9 mouse cellular contexts compared by ENCODE assay signal in the genomic region with DNA sequence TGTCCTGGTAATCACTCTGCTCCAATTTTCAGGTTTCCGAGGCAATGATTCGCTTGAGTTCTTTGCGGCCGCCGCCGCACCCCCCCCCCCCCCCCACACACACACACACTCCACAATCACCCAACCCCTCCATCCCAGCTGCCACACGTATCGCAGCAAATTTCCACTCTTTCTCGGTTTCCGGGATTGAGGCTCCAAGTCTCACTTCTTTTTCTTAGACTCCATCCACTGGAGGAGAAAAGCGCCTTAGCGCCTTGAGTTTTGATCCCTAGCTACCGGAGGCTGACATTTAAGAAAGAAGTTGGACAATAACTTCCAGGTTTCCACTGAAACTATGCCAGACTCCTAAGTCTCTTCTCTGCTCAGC. TPM values are rescaled to one million over a fixed set of nuclear protein-coding genes. Genes with fewer than 3 reads are reported as not detected.
DNase-seq lines count a peak whose midpoint lies in the region; ATAC-seq and TF ChIP-seq lines count a peak whose summit lies in the region.
"Had no signal": no experiment of that assay in that cellular context is flagged by ENCODE, and none has a peak within 500 bp of the region (broad histone marks: within the 10 kb centered on the region; RNA-seq: fewer than 3 reads in every experiment).

No protein-coding gene starts in this region.

- H3K4me1 ChIP-seq in heart, embryonic 10.5 days = peaks cover 21% of the 10 kb centered on the region
- H3K4me1 ChIP-seq in embryonic facial prominence, embryonic 12.5 days = peaks cover 15% of the 10 kb centered on the region; the same call in 1 of the 2 replicates
- peaks cover 22% of the 10 kb centered on the region for H3K4me1 ChIP-seq in limb, embryonic 12.5 days (replicated peaks)

- no peaks in the 10 kb centered on the region for H3K36me3 ChIP-seq in heart, embryonic 10.5 days
- H3K36me3 ChIP-seq in C2C12 (ENCODE audit: control insufficient read depth, insufficient read depth) = no peaks in the 10 kb centered on the region
- no peaks in the 10 kb centered on the region for H3K36me3 ChIP-seq in embryonic facial prominence, embryonic 12.5 days
- no peaks in the 10 kb centered on the region for H3K36me3 ChIP-seq in limb, embryonic 12.5 days

- peak overlapping the region; percentile 94 for H3K9ac ChIP-seq in embryonic facial prominence, embryonic 12.5 days
- peak overlapping the region; percentile 91 for H3K9ac ChIP-seq in limb, embryonic 12.5 days (replicated peaks)

- peak overlapping the region; percentile 91 for H3ac ChIP-seq in C2C12 (ENCODE audit: control insufficient read depth, insufficient read length, low read depth)

- DNase-seq in heart, embryonic 10.5 days (ENCODE audit: low spot score) = no peak
- no peak for DNase-seq in heart, postnatal 25 days (ENCODE audit: low spot score)
- DNase-seq in retina, postnatal 7 days (ENCODE audit: low read depth, low spot score) = peak; percentile 16

- TF ChIP-seq CTCF in C2C12 (IDR thresholded peaks at IDR 0.05; ENCODE audit: control insufficient read depth, insufficient read depth, insufficient read length) = no peak

- H3K4me3 ChIP-seq in heart, embryonic 10.5 days = peak overlapping the region; percentile 81
- H3K4me3 ChIP-seq in C2C12 (ENCODE audit: insufficient read depth, poor library complexity, severe bottlenecking) = peak overlapping the region; percentile 45
- H3K4me3 ChIP-seq in embryonic facial prominence, embryonic 12.5 days = peak overlapping the region; percentile 84
- peak overlapping the region; percentile 78 for H3K4me3 ChIP-seq in limb, embryonic 12.5 days (replicated peaks)

- peaks cover 51% of the 10 kb centered on the region for H3K79me2 ChIP-seq in C2C12 (ENCODE audit: control insufficient read depth, insufficient read depth)

- H3K4me2 ChIP-seq in embryonic facial prominence, embryonic 12.5 days (replicated peaks) = peak overlapping the region; percentile 62
- H3K4me2 ChIP-seq in limb, embryonic 12.5 days = peak overlapping the region; percentile 63

- ATAC-seq in embryonic facial prominence, embryonic 12.5 days (ENCODE audit: insufficient number of reproducible peaks, insufficient read depth, low FRiP score, low TSS enrichment) = no peak
- no peak for ATAC-seq in limb, embryonic 12.5 days (ENCODE audit: insufficient number of reproducible peaks, insufficient read depth, low FRiP score, low TSS enrichment, low read depth)
- no peak for ATAC-seq in granulocyte monocyte progenitor cell, adult 5-6 weeks (replicated peaks; ENCODE audit: poor library complexity, severe bottlenecking)
- ATAC-seq in inflammation-experienced regulatory T-cells, adult 6 months = no peak

- H3K27ac ChIP-seq in heart, embryonic 10.5 days = peak overlapping the region; percentile 99
- peak overlapping the region; percentile 98 for H3K27ac ChIP-seq in embryonic facial prominence, embryonic 12.5 days
- H3K27ac ChIP-seq in limb, embryonic 12.5 days = peak overlapping the region; percentile 99

- intact Hi-C loops in heart, postnatal 25 days (cut with DNase I) = loop anchor here (2.0 to 5.0 kb wide), 2 partner anchors 41 to 93 kb away; a partner anchor contains a TSS

- H3K27me3 ChIP-seq in heart, embryonic 10.5 days (ENCODE audit: insufficient read depth, poor library complexity, severe bottlenecking) = no peaks in the 10 kb centered on the region
- H3K27me3 ChIP-seq in C2C12 (ENCODE audit: control insufficient read depth, insufficient read depth, insufficient read length) = no peaks in the 10 kb centered on the region
- H3K27me3 ChIP-seq in embryonic facial prominence, embryonic 12.5 days = no peaks in the 10 kb centered on the region
- no peaks in the 10 kb centered on the region for H3K27me3 ChIP-seq in limb, embryonic 12.5 days
- H3K27me3 ChIP-seq: Patski had no signal

- peaks cover 39% of the 10 kb centered on the region for H3K79me3 ChIP-seq in C2C12 (ENCODE audit: low read depth)

- no peaks in the 10 kb centered on the region for H3K9me3 ChIP-seq in heart, embryonic 10.5 days
- H3K9me3 ChIP-seq in embryonic facial prominence, embryonic 12.5 days = no peaks in the 10 kb centered on the region
- peaks cover 4% of the 10 kb centered on the region; the same call in 1 of the 2 replicates for H3K9me3 ChIP-seq in limb, embryonic 12.5 days

- WGBS in heart, embryonic 10.5 days = under 1% methylated on average over 13 of the region's 13 CpGs
- WGBS in embryonic facial prominence, embryonic 12.5 days = 3% methylated on average over 13 of the region's 13 CpGs
- WGBS in limb, embryonic 12.5 days = under 1% methylated on average over 12 of the region's 13 CpGs

TF ChIP-seq in C2C12, 6 proteins besides CTCF, POLR2A, EP300 and RAD21:
- no peak for TF ChIP-seq MYOG (IDR thresholded peaks at IDR 0.05; ENCODE audit: control insufficient read depth, extremely low read depth, insufficient read length)
TF ChIP-seq in C2C12: peak in this region for 0.

RNA-seq across cellular contexts. Expression of a gene that starts 0.8 kb away (rescaled TPM):
- 19.2 and 22.3 TPM in 2 replicates for polyA plus RNA-seq in heart, embryonic 10.5 days (2016; fragmentation: Nextera tagmentation; extraction: Ambion mirVana)
- total RNA-seq in heart, postnatal 25 days (2021) = 10 to 100 TPM; 23.2 to 23.4 TPM
- 21.8 TPM for polyA plus RNA-seq in C2C12 (2012; fragmentation: generic; extraction: Trizol)
- 18.5 and 22.9 TPM in 2 replicates for polyA plus RNA-seq in embryonic facial prominence, embryonic 12.5 days (2016; fragmentation: Nextera tagmentation; extraction: Ambion mirVana)
- 19.7 and 25.6 TPM in 2 replicates for polyA plus RNA-seq in limb, embryonic 12.5 days (2016; fragmentation: Nextera tagmentation; extraction: Ambion mirVana)
- 29.2 and 36.8 TPM in 2 replicates for total RNA-seq in granulocyte monocyte progenitor cell, adult 5-6 weeks (2014; fragmentation: Nextera tagmentation)
- total RNA-seq in granulocyte monocyte progenitor cell, adult 5-6 weeks (2017) = 4.2 and 8.1 TPM in 2 replicates
- polyA plus RNA-seq in inflammation-experienced regulatory T-cells, adult 6 months (2017; shearing (Covaris generic)) = 1 to 10 TPM; 3.4 to 5.4 (median 5.3) TPM

RNA-seq across cellular contexts. Expression of a gene that starts 42.2 kb away (rescaled TPM):
- polyA plus RNA-seq in heart, embryonic 10.5 days (2016; fragmentation: Nextera tagmentation; extraction: Ambion mirVana) = 16.2 and 22.5 TPM in 2 replicates
- 1 to 10 TPM; 4.4 to 4.8 TPM for total RNA-seq in heart, postnatal 25 days (2021)
- polyA plus RNA-seq in C2C12 (2012; fragmentation: generic; extraction: Trizol) = 13.4 TPM
- 29.1 and 32.1 TPM in 2 replicates for polyA plus RNA-seq in embryonic facial prominence, embryonic 12.5 days (2016; fragmentation: Nextera tagmentation; extraction: Ambion mirVana)
- polyA plus RNA-seq in limb, embryonic 12.5 days (2016; fragmentation: Nextera tagmentation; extraction: Ambion mirVana) = 30.4 and 35.0 TPM in 2 replicates
- total RNA-seq in granulocyte monocyte progenitor cell, adult 5-6 weeks (2014; fragmentation: Nextera tagmentation) = 9.2 and 16.1 TPM in 2 replicates
- 9.9 and 16.2 TPM in 2 replicates for total RNA-seq in granulocyte monocyte progenitor cell, adult 5-6 weeks (2017)
- 10 to 100 TPM; 24.0 to 27.5 (median 27.4) TPM for polyA plus RNA-seq in inflammation-experienced regulatory T-cells, adult 6 months (2017; shearing (Covaris generic))
